Mouse (Mus musculus): ENCODE measurements around the gene Bcl3. TPM values are rescaled to one million over a fixed set of nuclear protein-coding genes. Genes with fewer than 3 reads are reported as not detected.

The Bcl3 gene
- total RNA-seq (2023) = 23.5 TPM

GRCm38 (mm10) chr7:19822604-19823058, at the start of gene Bcl3:
Gene Bcl3 (minus strand): TSS chr7:19822770.

GRCm38 (mm10) chr7:19861199-19861598, 38.6 kb upstream of the Bcl3 start, which contains the start of gene Ceacam16:
Gene Ceacam16 (minus strand): TSS chr7:19861299.

GRCm38 (mm10) chr7:19851858-19852570, 29.4 kb upstream of the Bcl3 start, which contains the start of gene Gm19345:
Gene Gm19345 (plus strand): TSS chr7:19852003.

GRCm38 (mm10) chr7:19796697-19797588, 25.6 kb downstream of the Bcl3 start, which contains the start of gene Cblc:
Gene Cblc (minus strand): TSS chr7:19796809.

GRCm38 (mm10) chr7:19770984-19771391, 51.6 kb downstream of the Bcl3 start, which contains the start of gene Bcam:
Gene Bcam (minus strand): TSS chr7:19771016.

Other genes starting within 250 kb of the Bcl3 start
- gene Zfp296, start 245.5 kb downstream of the Bcl3 start, total RNA-seq (2023) = 1.5 TPM
- 42.3 TPM for gene Gemin7, start 245.2 kb downstream of the Bcl3 start, total RNA-seq (2023)
- gene Clasrp, start 218.3 kb downstream of the Bcl3 start, total RNA-seq (2023) = 87.2 TPM
- 67.9 TPM for gene Relb, start 193.3 kb downstream of the Bcl3 start, total RNA-seq (2023)
- gene Clptm1, start 157.7 kb downstream of the Bcl3 start, total RNA-seq (2023) = 87.9 TPM
- gene Apoc2, start 144.8 kb downstream of the Bcl3 start, total RNA-seq (2023) = not detected
- not detected for gene Gm44805, start 141.3 kb downstream of the Bcl3 start, total RNA-seq (2023)
- gene Apoc4, start 141.3 kb downstream of the Bcl3 start, total RNA-seq (2023) = not detected
- gene Apoc1, start 130.1 kb downstream of the Bcl3 start, total RNA-seq (2023) = not detected
- 36.3 TPM for gene Apoe, start 123.6 kb downstream of the Bcl3 start, total RNA-seq (2023)
- gene Tomm40, start 107.3 kb downstream of the Bcl3 start, total RNA-seq (2023) = 48.0 TPM
- 0.38 TPM for gene Nectin2, start 72.3 kb downstream of the Bcl3 start, total RNA-seq (2023)
- 0.23 TPM for gene Bcam, start 51.8 kb downstream of the Bcl3 start, total RNA-seq (2023)
- not detected for gene Cblc, start 26.0 kb downstream of the Bcl3 start, total RNA-seq (2023)
- not detected for gene Gm19345, start 29.2 kb upstream of the Bcl3 start, total RNA-seq (2023)
- gene Ceacam16, start 38.5 kb upstream of the Bcl3 start, total RNA-seq (2023) = 1.6 TPM
- not detected for gene Ceacam19, start 65.2 kb upstream of the Bcl3 start, total RNA-seq (2023)
- 120 TPM for gene Pvr, start 98.4 kb upstream of the Bcl3 start, total RNA-seq (2023)
- 11.8 TPM for gene Igsf23, start 128.0 kb upstream of the Bcl3 start, total RNA-seq (2023)
- gene Ceacam20, start 142.6 kb upstream of the Bcl3 start, total RNA-seq (2023) = not detected
- gene Nlrp9b, start 168.7 kb upstream of the Bcl3 start, total RNA-seq (2023) = not detected

Data from CD4-positive naive resting alpha-beta T cell, adult 76 days (primary cell).